Mouse (Mus musculus): ENCODE data around the gene Ppp1r14a.

Gene Ppp1r14a

GRCm38 (mm10) chr7:29303738-29304462, 14.8 kb downstream of the Ppp1r14a start, which contains the start of gene Dpf1:
TSS of gene Dpf1 (plus strand) at chr7:29303951.
- DNase-seq (ENCODE audit: low spot score): no peak

- DNase-seq (ENCODE audit: low spot score): no peak
Observed at GRCm38 (mm10) chr7:29304463-29305262, 15.6 kb downstream of the Ppp1r14a start.

GRCm38 (mm10) chr7:29305263-29305988, 16.3 kb downstream of the Ppp1r14a start:
- DNase-seq (ENCODE audit: low spot score): no peak

- no peak for DNase-seq (ENCODE audit: low spot score)
Observed at GRCm38 (mm10) chr7:29306108-29306507, 17.0 kb downstream of the Ppp1r14a start.

- no peak for DNase-seq (ENCODE audit: low spot score)
Observed at GRCm38 (mm10) chr7:29306619-29307018, 17.5 kb downstream of the Ppp1r14a start.

- peak; percentile 79 for DNase-seq (ENCODE audit: low spot score)
Observed at GRCm38 (mm10) chr7:29307350-29308104, 18.4 kb downstream of the Ppp1r14a start.

GRCm38 (mm10) chr7:29309221-29309721, 20.2 kb downstream of the Ppp1r14a start:
- DNase-seq (ENCODE audit: low spot score): no peak

GRCm38 (mm10) chr7:29309749-29310148, 20.6 kb downstream of the Ppp1r14a start:
- DNase-seq (ENCODE audit: low spot score): no peak

GRCm38 (mm10) chr7:29313051-29313450, 23.9 kb downstream of the Ppp1r14a start:
- no peak for DNase-seq (ENCODE audit: low spot score)

GRCm38 (mm10) chr7:29313572-29314261, 24.6 kb downstream of the Ppp1r14a start:
- DNase-seq (ENCODE audit: low spot score): no peak

- no peak for DNase-seq (ENCODE audit: low spot score)
Observed at GRCm38 (mm10) chr7:29314844-29315628, 25.9 kb downstream of the Ppp1r14a start.

GRCm38 (mm10) chr7:29316137-29316734, 27.1 kb downstream of the Ppp1r14a start:
- DNase-seq (ENCODE audit: low spot score): no peak

GRCm38 (mm10) chr7:29316976-29317375, 27.9 kb downstream of the Ppp1r14a start:
- DNase-seq (ENCODE audit: low spot score): no peak

- no peak for DNase-seq (ENCODE audit: low spot score)
Observed at GRCm38 (mm10) chr7:29317558-29317957, 28.4 kb downstream of the Ppp1r14a start.

GRCm38 (mm10) chr7:29318115-29318911, 29.2 kb downstream of the Ppp1r14a start:
- DNase-seq (ENCODE audit: low spot score): no peak

GRCm38 (mm10) chr7:29319337-29320307, 30.5 kb downstream of the Ppp1r14a start:
- no peak for DNase-seq (ENCODE audit: low spot score)

GRCm38 (mm10) chr7:29327087-29327486, 38.0 kb downstream of the Ppp1r14a start:
- no peak for DNase-seq (ENCODE audit: low spot score)

- DNase-seq (ENCODE audit: low spot score): no peak
Observed at GRCm38 (mm10) chr7:29328984-29329383, 39.9 kb downstream of the Ppp1r14a start.
